Mouse (Mus musculus) lung, embryonic 14.5 days (tissue): Measurements from ENCODE around the gene Krtcap2. TPM values are rescaled to one million over a fixed set of nuclear protein-coding genes. Genes with fewer than 3 reads are reported as not detected.

ENCODE experiments used
- ATAC-seq: fragments of 200-750 bp; cut with Nextera tagmentation; 2 replicates; pipeline ENCODE4 v1.8.0; 2017; ENCODE audit warnings: mild to moderate bottlenecking, moderate TSS enrichment, moderate library complexity; ENCODE audit not compliant: insufficient read depth
- DNase-seq: peaks from one replicate; pipeline ENCODE4 v3.0.0-alpha.2; 2015
- H3K27ac ChIP-seq: fragments of 300-500 bp; sonication (generic); 2 replicates; pipeline ENCODE4 v1.5.1; 2014; ENCODE audit warnings: low read depth, mild to moderate bottlenecking, moderate library complexity
- H3K27me3 ChIP-seq: fragments of 300-500 bp; sonication (generic); 2 replicates; pipeline ENCODE4 v1.6.1; 2014; ENCODE audit warnings: low read length, control low read depth; ENCODE audit not compliant: insufficient read depth
- H3K36me3 ChIP-seq: fragments of 300-500 bp; sonication (generic); 2 replicates; pipeline ENCODE4 v1.6.1; 2014; ENCODE audit warnings: control low read depth; ENCODE audit not compliant: insufficient read depth
- H3K4me1 ChIP-seq: fragments of 300-500 bp; sonication (generic); 2 replicates; pipeline ENCODE4 v1.6.1; 2014; ENCODE audit warnings: antibody characterized with exemption, control low read depth; ENCODE audit not compliant: insufficient read depth
- H3K4me2 ChIP-seq: fragments of 300-500 bp; sonication (generic); 2 replicates; pipeline ENCODE4 v1.6.1; 2014; ENCODE audit warnings: mild to moderate bottlenecking
- H3K4me3 ChIP-seq: fragments of 300-500 bp; sonication (generic); 2 replicates; pipeline ENCODE4 v1.5.1; 2014; ENCODE audit warnings: low read depth, low read length
- H3K9ac ChIP-seq: fragments of 300-500 bp; sonication (generic); 2 replicates; pipeline ENCODE4 v1.6.1; 2014
- H3K9me3 ChIP-seq: fragments of 300-500 bp; sonication (generic); 2 replicates; pipeline ENCODE4 v1.6.1; 2016; ENCODE audit warnings: low read depth, low read length, control low read depth
- CTCF ChIP-seq: IDR thresholded peaks from 2 replicates; pipeline ENCODE4 v1.5.1; 2016; ENCODE audit warnings: antibody characterized with exemption, low read depth
- WGBS: fragments of 180-500 bp; shearing (Covaris S2); extraction: QIAGEN DNeasy Blood & Tissue Kit; methylation state at CpG from one replicate; pipeline ENCODE4 v1.1.7; 2014; 5-methylcytosine and 5-hydroxymethylcytosine counted together
- polyA plus RNA-seq: library from polyadenylated mRNA; unstranded; fragments of >200 nt; fragmentation: Nextera tagmentation; extraction: Ambion mirVana; gene quantifications from 2 replicates; pipeline ENCODE4 v1.2.1, GENCODE M21; 2014

Gene Krtcap2
- polyA plus RNA-seq, 1 experiment from 2014 or later: 293 TPM

- H3K36me3 ChIP-seq: no peaks in the 10 kb centered on the region
- TF ChIP-seq CTCF: no peak
- DNase-seq (no peak), ATAC-seq (no peak)
- H3K4me2 ChIP-seq: no peak within 1 kb of the TSS
- WGBS: 39% methylated on average over 7 of the region's 7 CpGs
- no peaks in the 10 kb centered on the region for H3K9me3 ChIP-seq
- no peaks in the 10 kb centered on the region for H3K4me1 ChIP-seq
- no peaks in the 10 kb centered on the region for H3K27me3 ChIP-seq
- H3K9ac ChIP-seq: no peak within 1 kb of the TSS
- H3K27ac ChIP-seq: no peak within 1 kb of the TSS
- H3K4me3 ChIP-seq: no peak within 1 kb of the TSS
These were observed 13.3 kb downstream of the Krtcap2 start, which contains the start of gene Dpm3 for GRCm38 (mm10) chr3:89259076-89259475. TSS of gene Dpm3 (plus strand) at chr3:89259358.

GRCm38 (mm10) chr3:89260211-89260610 is 14.4 kb downstream of the Krtcap2 start:
- no peak overlapping the region for H3K9ac ChIP-seq
- TF ChIP-seq CTCF: no peak
- WGBS: 52% methylated on average over 3 of the region's 3 CpGs
- H3K4me3 ChIP-seq: no peak overlapping the region
- H3K27ac ChIP-seq: no peak overlapping the region
- no peaks in the 10 kb centered on the region for H3K36me3 ChIP-seq
- DNase-seq: no peak
- ATAC-seq: no peak
- H3K9me3 ChIP-seq: no peaks in the 10 kb centered on the region
- H3K4me2 ChIP-seq: no peak overlapping the region
- no peaks in the 10 kb centered on the region for H3K27me3 ChIP-seq
- H3K4me1 ChIP-seq: no peaks in the 10 kb centered on the region

DNA sequence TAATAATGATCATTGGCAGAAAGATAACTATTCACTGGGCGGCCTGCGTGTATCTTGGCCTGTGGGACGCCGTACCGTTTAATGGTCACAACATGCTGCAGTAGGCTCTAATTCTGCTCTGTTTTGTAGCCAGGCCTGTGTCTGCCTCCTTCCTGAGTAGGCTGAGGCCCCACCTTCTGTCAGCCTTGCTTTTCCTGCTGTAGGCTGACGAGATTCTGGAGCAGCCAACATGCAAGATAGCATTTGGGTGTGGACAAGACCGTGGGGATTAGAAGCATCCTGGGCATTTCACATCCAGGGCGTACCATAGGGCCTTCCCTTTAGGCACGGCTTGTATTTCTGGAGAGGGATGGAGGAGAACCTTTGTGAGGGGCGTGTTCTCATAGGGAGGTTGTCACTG is 16.7 kb downstream of the Krtcap2 start:
- Histone ChIP-seq H3K4me3 (no peak overlapping the region), H3K9ac (no peak overlapping the region), H3K27ac (no peak overlapping the region), H3K4me2 (no peak overlapping the region), H3K27me3 (no peaks in the 10 kb centered on the region), H3K9me3 (no peaks in the 10 kb centered on the region), H3K36me3 (no peaks in the 10 kb centered on the region), H3K4me1 (no peaks in the 10 kb centered on the region)
- 62% methylated on average over 10 of the region's 10 CpGs for WGBS
- no peak for TF ChIP-seq CTCF
- no peak for DNase-seq
- no peak for ATAC-seq

DNA sequence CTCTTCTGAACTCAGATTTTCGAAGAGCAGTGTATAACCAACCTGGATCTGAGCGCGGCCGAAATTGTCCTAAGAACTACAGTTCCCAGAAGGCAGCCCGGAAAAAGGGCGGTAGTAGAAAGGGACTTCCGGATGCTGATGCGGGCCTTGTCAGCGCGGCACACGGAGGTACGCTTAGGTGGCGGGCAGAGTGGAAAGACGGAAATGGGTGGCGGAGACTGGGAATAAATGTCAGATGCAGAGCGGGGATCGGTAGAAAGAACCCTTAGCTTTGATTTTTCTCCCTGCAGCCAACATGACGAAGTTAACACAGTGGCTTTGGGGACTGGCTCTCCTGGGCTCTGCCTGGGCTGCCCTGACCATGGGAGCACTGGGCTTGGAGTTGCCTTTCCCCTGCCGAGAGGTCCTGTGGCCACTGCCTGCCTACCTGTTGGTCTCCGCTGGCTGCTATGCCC is 20.7 kb downstream of the Krtcap2 start:
- WGBS: under 1% methylated on average over 20 of the region's 20 CpGs
- no peaks in the 10 kb centered on the region for H3K9me3 ChIP-seq
- peak overlapping the region; percentile 87 for H3K4me2 ChIP-seq
- peak overlapping the region; percentile 75 for H3K4me3 ChIP-seq
- H3K27ac ChIP-seq: peak overlapping the region; percentile 69
- H3K36me3 ChIP-seq: peaks cover 17% of the 10 kb centered on the region
- no peak for TF ChIP-seq CTCF
- peak overlapping the region; percentile 89 for H3K9ac ChIP-seq
- ATAC-seq: peak; percentile 89
- H3K4me1 ChIP-seq: peaks cover 13% of the 10 kb centered on the region
- no peaks in the 10 kb centered on the region for H3K27me3 ChIP-seq
- DNase-seq: peak; percentile 94

DNA sequence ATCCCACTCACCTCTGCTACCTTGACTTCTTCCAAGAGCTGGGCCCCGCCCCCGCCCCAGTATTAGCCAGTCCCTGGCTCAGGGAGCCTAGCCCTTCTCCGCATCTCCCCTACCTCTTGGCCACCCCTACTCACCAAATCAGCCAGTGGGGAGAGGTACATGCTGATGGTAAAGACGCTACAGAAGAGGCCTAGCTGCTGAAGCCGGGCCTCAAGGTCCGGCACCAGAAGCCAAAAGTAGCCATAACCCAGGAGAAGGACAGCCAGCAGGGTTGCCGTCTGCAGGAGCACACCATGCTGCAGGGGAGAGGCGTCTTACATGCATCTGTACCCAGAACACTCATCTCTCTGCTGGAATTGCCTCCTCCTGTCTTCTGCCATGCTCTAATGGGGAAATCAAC is 23.1 kb downstream of the Krtcap2 start:
- Histone ChIP-seq H3K9me3 (no peaks in the 10 kb centered on the region), H3K4me3 (no peak overlapping the region; the same call in 1 of the 2 replicates), H3K27me3 (no peaks in the 10 kb centered on the region), H3K9ac (no peak overlapping the region), H3K36me3 (peaks cover 28% of the 10 kb centered on the region), H3K4me1 (peaks cover 13% of the 10 kb centered on the region), H3K4me2 (peak overlapping the region; percentile 77), H3K27ac (peak overlapping the region; percentile 19; the same call in 1 of the 2 replicates)
- 60% methylated on average over 8 of the region's 8 CpGs for WGBS
- ATAC-seq (no peak), DNase-seq (no peak)
- no peak for TF ChIP-seq CTCF

DNA sequence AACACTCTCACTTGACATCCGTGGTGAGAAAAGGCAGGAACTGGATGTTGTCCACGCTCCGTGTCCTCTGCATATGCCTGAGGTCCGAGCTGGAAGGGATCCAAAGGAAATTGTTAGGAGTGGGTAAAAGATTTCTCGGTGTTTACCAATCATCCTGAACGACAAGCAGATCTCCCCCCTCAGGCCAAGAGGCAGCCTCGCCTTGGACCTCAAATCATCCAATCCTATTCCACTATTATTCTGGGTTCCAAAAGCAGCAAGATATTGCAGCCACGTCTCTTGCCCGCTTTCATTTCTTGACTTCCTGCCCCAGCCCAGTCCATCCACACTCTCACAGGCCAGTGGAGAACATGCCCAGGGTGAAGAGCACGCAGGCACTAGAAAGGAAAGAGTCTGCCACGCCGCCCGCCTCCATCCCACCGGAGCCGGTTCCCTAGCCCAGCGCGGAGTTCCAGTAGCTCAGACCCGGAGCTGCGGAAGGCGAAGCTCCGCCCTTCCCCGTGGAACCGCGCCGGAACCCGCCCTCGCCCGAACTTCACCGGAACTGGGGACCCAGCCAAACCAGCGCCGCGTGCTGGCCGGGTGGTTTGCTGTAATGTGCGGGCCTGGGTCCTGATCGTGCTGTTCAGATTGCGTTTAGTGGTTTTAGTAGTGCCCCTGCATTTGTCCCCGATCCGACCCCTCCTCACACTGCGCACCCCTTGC is 24.4 kb downstream of the Krtcap2 start, which contains the start of gene Slc50a1:
Gene Slc50a1, minus strand, starts transcription at position 520 of the 705 bp plus-strand sequence.
- Histone ChIP-seq H3K4me2 (peak within 1 kb of the TSS; percentile 77), H3K4me3 (peak within 1 kb of the TSS; percentile 55), H3K9ac (peak within 1 kb of the TSS; percentile 69), H3K4me1 (peaks cover 13% of the 10 kb centered on the region), H3K27ac (peak within 1 kb of the TSS; percentile 89), H3K9me3 (no peaks in the 10 kb centered on the region), H3K27me3 (no peaks in the 10 kb centered on the region), H3K36me3 (peaks cover 32% of the 10 kb centered on the region)
- peak; percentile 53 for TF ChIP-seq CTCF
- 2% methylated on average over 39 of the region's 39 CpGs for WGBS
- DNase-seq: peak; percentile 87
- peak; percentile 45 for ATAC-seq

- Histone ChIP-seq H3K27me3 (no peaks in the 10 kb centered on the region), H3K9me3 (no peaks in the 10 kb centered on the region), H3K4me3 (peak overlapping the region; percentile 55), H3K9ac (peak overlapping the region; percentile 69), H3K4me2 (peak overlapping the region; percentile 77), H3K36me3 (peaks cover 39% of the 10 kb centered on the region), H3K27ac (peak overlapping the region; percentile 89), H3K4me1 (peaks cover 13% of the 10 kb centered on the region)
- TF ChIP-seq CTCF: no peak
- DNase-seq: peak; percentile 21
- ATAC-seq: no peak
- WGBS: 61% methylated on average over 6 of the region's 6 CpGs
These were observed 25.1 kb downstream of the Krtcap2 start for GRCm38 (mm10) chr3:89270891-89271290.
